Mouse (Mus musculus) embryo, embryonic 11 days (tissue): ENCODE measurements around the gene Pex7.
"Not testable (repeated sequence)": the region's sequence is repeated elsewhere in the genome, so short reads cannot be mapped to it uniquely, and the experiment has no call there.

Source experiments
- DNase-seq: peaks from one replicate; pipeline ENCODE4 v3.0.0-alpha.2; 2015

Gene Pex7

DNA sequence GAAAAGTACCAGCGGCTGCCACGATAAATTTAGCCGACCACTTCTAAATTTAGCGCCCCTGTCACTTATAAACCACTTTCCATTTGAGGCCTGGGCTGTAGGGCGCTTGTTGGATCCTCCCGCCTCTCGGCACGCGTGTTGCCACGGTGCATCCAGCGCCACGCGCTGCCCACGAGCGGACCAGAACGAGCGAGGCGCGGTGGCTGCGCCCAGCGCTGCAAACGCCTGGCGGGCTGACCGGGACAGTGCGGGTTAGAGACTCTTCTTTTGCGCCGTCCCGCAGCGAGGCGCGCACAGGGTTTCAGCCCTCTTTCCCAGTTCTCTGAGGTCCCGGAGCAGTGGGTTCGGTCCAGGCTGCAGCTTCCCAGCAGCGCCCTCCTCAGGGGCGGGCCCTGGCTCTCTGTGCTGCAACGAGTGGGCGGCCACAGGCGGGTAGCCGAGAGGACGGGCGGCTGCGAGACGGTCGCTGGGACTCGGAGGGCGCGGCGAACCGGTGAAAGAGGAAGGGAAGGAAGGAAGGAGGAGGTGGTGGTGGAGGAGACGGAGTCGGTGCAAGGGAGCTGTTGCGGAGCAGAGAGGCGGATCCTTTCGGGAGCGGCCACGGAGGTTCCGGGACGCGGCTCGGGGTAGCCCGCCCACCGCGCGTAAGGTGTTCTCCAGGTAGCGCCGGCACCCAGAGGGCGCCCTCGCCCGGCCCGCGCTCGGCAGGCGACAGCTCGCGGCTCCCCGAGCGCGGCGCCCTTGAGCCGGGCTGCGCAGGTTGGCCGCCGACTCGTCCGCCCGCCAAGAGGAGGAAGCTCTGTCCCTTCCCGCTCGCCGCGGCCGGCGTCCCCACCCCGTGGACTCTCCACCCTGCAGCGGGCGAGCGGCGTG, 26.3 kb upstream of the Pex7 start:
- peak; percentile 85 for DNase-seq

DNA sequence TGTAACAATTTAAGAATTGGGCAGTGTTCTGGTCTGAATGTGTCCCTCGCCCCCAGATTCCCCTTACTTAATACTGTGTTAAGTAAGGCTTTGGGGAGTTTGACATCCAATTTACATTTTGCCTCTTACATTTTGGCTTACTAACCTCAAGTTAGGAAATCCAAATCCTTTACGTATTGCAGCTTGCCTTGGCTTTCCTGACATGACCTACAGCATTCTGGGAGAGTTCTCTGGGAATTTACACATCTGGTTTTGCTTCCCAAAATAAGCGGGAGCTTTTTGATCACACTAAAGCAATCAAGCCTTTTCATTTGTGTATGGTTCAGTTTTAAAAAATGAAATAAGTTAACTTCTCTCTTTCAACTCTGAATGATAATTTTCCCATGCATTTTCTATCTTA, 25.5 kb upstream of the Pex7 start:
- DNase-seq = peak; percentile 25

DNA sequence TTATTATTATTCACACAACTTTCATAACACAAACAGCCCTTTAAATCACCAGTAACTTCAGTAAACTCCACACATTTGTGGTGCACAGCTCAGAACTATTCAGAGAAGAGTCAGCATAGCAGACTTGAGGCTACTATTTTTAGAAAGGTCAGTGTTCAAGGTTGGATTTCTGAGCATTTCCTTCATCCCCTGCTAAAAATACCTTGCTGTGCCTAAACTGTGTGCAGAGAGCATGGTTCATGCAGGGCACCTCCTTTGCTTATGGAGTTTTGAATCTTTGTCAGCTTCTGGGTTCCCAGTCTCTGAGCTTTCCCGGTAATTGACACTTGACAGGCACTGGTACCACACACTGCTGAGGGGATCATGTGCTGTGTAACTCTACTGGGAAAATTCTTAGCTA, 20.7 kb upstream of the Pex7 start:
- DNase-seq = no peak

DNA sequence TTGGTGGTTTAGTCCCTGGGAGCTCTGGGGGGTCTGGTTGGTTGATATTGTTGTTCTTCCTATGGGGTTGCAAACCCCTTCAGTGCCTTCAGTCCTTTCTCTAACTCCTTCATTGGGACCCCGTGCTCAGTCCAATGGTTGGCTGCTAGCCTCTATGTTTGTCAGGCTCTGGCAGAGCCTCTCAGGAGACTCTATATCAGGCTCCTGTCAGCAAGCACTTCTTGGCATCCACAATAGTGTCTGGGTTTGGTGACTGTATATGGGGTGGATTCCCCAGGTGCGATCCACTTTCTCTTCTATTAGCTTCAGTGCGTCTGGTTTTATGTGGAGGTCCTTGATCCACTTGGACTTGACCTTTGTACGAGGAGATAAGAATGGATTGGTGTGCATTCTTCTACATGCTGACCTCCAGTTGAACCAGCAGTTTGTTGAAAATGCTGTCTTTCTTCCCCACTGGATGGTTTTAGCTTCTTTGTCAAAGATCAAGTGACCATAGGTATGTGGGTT, 19.0 kb upstream of the Pex7 start:
- DNase-seq = not testable (repeated sequence)

DNA sequence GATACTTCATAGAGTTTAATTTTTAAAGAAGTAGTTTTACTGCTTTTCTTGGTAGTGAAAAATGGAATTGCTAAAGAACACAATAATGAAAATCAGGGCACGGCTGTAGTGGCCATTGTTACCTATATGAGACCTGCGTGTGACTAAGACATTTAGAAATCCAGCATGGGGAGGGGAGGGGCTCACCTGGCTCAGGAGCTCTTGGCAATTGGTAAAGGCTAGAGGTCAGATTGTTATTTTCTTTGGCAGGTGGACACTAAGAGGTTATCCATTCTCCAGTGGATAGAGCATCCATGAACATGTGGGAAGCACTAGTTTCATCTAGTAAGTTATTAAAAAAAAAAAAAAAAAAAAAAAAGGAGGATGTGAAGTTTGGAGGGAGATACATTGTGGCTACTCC, 16.8 kb upstream of the Pex7 start:
- no peak for DNase-seq

DNA sequence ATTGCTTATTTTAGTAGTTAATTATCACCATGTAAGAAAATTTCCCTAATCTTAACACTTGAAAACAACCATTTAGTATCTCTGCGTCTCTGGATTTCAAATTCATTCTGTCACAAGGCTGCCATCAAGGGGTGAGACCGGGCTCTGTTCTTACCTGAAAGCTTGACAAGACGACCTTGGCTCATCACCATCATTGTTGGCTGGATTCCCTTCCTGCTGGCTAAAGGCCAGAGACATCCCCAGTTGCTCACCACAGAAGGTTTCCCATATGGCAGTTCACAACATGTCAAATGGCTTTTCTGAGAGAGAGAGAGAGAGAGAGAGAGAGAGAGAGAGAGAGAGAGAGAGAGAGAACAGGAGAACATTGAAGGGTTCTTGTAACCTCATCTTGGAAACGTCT, 14.9 kb upstream of the Pex7 start:
- DNase-seq = no peak

DNA sequence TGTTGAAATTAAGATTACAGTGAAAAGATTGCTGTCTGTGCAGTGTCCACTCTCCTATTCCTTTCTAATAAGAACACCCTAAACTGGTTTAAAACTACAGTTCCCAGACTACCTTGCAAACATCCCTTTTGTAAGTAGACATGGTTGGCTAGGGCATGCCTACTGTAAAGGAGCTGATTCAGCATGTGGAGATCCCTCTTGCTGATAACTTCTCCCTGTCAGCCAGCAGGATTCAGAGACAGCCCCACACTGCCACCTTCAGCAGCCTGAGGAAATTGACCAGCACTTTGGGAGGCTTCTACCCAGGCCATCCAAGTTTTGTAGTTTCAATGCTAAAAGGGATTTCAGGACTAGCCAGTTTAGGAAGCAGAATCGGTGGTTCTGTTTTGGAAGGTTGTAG, 7.8 kb upstream of the Pex7 start:
- peak; percentile 40 for DNase-seq

DNA sequence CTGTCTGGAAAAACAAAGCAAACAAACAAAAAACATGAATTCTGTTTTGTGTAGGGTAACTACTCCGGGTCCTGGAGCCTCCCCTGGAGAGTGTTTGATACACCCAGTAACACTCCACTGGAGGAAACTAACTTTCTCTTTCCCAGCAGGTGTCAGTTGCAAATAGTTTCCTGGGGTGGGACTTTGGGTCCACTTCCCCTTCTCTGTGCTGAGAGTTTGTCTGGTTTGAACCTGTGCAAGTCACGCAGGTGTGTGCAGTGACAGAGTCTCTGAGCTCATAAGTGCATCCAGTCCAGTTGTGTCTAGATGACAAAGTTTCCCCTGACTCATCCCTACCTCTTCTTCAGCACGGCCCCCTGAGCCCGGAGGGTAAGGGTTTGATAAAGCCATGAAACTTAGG, 6.3 kb upstream of the Pex7 start:
- no peak for DNase-seq

DNA sequence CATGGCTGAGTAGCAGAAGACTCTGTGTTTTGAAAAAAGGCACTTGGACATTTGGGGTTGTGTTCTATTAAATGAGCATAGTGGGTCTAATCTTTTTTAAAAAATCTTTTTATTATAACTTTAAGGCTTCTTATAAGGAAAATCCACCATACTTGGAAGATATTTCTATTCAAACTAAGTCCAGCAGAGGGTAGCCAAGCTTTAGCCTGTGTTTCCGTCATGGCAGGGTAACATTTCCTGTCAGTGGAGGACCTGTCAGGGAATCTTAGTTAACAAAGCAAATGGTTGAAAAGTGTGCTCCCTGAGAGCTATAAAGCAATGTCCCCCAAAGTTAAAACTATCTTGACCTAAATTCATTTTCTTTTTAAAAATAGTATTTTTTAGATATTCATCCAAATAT, 4.1 kb upstream of the Pex7 start:
- peak; percentile 42 for DNase-seq

DNA sequence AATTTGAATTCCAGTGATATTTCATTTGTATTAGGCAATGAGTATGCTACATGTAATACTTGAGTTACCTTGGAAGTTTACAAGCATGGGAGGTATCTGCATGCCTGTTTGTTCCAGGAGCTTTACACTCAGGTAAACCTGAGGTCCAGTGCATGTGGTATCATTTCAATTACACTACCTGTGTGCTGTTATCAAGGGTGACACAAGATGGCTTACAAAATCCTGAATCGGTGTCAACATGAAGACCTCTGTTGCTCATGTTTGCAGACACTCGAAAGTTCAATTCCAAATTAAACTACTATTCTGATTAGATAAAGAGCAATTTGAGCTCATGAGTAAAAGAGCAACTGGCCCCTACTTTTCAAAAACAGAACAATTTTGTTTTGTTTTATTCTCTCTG, 3.0 kb upstream of the Pex7 start:
- no peak for DNase-seq

DNA sequence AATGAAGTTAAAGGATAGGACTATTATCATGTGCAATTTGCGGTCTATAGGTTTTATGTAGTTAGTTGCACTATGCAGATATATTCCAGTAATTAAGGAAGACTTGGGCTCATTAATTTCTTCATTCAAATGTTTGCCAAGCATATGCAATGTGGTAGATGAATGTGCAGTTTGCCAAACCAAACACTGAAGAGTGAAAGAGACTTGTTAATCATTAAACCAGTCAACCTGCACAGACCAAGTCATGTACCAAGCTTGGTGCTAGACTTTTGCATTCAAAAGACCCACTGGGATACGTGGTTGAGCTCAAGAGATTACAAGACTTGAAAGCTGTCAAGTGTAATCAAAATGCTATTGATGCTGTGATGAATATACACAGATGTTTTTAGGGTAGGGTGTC, 587 bp upstream of the Pex7 start:
- DNase-seq = no peak

DNA sequence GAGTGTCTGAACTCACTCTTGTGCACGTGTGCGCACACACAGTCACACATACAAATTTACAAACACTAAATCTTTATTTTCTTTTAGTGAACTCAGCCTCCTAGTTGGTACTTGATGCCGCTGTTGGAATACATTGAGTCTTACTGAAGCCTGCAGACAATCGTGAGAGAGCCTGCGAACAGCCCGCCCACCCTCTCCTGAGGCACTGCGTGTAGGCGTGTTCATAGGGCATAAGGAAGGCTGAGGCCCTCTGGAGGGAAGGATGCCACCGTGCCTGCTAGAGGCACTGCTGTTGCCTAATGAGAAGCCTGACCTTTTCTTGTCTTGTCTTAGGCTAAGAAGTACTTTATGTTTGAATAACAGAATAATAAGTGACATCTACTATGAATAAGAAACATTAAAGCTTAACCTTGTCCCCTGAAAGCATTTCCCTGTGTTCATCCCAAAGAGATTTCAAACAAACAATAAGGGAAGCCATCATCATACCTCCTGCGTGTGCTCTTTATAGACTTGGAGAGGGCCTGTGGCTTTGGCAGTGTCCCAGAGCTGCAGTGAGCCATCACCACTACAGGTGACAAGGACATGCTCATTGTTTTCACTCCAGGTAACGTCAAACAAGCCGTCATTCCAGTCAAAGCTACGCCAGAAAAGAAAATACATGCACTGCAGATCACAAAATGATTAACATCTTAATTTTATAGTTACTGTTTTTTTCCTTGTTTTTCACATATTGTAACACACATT, 3.2 kb downstream of the Pex7 start:
- no peak for DNase-seq

DNA sequence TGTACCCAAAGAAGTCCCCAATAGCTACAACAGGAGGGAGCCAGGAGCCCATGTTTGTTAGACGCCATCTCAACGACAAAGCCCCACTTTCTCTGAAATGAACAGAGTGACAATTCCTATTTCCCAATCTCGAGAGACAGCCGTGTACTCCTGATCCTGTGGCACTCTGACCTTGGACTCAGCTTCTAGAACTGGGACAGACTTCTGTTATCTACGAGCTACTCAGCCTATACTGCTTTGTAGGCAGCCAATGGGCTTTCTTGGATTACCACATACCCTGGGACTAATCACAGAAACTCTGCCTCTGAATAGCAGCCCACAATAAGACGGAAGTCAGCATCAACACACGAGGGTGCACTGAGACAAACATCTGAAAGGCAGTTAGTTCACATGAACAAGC, 5.5 kb downstream of the Pex7 start:
- DNase-seq = no peak

DNA sequence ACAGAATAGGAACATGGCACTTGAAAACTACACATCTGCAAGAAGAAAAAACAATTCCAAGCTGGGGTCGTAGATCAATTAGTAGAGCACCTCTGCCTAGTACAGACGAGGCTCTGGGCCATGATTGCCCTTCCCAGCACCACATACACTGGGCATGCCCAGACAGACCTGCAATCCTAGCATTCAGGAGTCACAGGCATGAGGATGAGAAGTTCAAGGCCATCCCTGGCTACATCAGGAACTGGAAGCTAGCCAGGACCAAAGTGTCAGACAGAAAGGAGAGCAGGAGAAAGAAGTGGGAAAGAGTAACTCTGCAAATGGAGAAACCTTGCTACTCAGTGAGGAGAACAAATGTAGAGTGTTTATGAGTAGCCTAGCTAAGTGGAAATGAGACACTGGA, 7.3 kb downstream of the Pex7 start:
- DNase-seq = no peak

DNA sequence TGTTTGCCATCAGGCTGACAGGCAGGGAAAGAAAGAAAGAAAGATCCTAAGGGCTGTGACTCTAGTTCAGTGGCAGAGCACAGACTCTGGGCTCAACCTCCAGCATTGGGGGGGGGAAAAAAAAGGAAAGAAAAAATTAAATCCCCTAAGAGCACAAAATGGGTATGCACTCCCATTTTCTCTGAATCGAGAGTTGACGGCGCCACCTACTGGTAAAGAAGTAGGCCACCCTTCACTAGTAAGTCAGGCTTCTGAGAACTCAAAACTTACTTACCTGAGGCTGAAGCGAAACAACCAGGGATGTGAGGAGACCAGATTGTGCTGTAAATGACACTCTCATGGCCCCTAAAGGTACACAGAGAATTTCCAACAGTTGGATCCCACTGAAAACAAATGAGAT, 13.5 kb downstream of the Pex7 start:
- DNase-seq = peak; percentile 69

DNA sequence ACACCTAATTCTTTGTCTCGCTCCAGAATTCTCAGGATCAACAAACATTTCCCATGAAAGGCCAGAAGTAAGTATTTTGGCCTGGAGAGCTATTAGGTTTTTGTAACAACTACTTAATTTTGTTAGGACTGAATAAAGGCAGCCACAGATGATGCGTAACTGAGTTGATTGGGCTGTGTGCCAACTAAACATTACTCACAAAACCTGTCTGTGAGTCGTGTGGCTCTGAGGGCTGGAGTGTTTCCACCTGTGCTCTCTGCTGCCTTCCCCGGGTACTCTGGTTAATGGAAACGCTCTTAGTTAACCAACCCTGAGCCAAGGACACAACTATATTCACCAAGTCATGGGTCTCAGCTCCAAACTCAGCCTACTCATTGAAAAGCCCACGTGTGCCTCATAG, 14.3 kb downstream of the Pex7 start:
- DNase-seq = no peak

DNA sequence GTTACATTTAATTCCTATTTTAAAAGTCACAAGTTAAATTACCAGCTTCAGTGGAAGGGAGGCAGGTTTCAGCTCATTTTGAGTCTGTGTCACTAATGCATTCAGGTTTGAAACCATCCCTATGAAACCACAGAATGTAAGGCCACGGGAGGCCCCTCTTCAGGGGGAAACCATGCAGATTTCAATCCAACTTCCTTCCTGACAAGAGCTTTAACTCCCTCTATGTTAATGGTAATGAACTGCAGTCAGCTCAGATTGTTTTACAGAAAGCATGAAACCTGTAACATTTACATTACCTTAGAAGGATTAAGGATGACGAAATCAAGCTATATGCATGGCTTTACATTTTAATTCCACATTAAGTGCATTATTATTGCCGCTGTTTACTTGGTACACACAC, 15.8 kb downstream of the Pex7 start:
- DNase-seq = no peak

DNA sequence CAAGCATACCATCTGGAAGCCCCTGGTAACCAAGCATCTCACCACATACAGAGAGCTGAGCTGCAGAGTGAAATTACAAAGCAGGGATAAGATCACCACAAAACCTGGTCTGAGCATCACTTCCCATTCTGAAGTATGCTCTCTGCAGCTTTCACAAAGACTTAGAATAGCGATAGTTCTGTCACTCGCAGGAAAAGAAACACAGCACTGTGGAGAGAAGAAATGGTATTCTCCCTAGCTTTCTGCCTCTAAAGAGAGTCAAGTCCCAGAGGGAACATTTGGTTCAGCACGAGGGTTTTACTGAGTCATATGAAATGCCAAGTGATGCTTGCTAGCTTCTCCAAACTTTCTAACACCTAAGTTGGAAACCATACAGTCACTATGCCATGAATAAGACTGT, 17.6 kb downstream of the Pex7 start:
- no peak for DNase-seq

DNA sequence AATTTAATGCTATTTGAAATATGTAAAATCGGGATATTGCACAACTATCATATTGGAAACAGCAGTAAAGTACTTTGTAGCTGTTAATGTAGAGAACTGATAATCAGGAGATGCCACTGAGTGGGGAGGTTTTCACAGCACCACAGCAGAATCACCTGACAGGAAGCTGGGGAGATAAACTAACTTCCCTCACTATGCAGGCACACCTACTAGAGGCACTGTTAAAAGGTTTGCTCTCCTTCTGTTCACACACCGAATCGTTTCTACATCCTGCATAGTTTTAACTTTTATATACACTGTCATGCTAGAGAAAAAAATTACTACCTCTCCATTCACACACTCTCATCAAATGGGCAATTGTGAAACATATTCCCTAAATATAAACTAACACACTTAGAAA, 21.2 kb downstream of the Pex7 start:
- no peak for DNase-seq

DNA sequence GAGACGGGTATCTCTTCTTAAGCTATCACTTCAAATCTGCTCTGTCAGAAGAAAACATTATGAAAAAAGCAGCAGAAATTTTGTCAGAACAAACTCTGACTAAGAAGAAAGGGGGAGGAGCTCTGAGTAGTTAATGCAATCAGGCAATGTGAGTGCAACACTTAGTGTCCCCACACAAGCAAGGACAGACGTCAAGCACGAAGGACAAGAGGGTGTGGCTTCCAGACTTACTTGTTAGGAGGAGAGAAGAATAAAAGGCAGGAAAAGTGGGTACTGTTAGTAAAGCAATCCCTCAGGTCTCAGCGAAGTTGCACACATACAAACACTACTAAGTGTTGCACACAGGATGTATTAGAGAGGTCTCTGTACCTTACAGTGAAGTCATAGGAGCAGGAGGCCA, 23.1 kb downstream of the Pex7 start:
- no peak for DNase-seq

DNA sequence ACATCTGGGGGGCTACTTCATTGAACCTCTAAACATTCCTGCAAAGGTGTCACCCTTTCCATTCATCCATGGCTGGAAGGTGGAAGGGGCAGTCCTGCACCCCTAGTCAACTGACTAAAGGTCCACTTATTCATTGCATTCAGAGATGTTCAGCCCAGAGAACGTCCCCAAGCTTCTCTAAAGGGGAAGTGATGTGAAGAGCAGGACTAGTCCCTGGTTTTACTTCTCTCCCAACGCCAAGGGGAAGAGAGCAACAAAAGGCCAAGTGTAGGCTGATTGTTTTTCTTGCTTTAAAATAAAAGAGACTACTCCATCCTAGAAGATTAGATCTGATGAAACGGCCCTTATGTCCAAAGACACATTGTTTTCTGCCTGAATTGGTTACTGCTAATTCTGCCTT, 27.1 kb downstream of the Pex7 start:
- DNase-seq = no peak

DNA sequence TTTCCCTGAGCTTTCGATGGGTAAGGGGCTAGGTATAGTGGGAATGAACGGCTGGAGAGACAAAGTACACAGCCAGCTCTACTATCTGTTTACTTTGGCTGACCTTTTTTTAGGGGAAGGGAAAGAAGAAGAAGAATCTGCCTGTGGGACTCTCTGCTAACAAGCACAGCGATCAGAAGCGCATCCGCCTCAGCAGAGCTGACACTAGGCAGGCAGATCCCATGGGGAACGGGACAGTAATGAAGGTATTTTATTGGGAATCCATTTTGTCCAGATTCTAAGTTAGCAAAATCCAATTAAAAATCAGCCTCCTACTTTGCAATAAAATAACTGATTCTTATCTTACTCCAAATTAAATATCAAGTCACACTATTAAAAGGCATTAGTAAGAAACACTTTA, 28.3 kb downstream of the Pex7 start:
- no peak for DNase-seq

DNA sequence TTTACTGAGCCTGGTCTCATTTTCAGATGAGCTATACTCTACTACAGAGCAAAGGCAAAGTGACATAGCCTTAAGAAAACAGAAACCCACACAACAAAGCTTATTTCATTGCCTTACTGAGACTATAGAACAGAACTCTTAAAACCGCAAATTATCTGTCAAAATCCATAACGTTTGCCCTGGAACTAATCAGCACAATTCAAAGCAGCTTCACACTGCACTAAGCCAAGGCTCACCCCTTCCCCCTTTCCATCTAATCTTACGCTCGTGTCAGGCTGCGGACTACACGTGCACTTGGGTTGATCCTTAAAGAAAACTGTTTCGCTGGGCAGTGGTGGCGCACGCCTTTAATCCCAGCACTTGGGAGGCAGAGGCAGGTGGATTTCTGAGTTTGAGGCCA, 29.8 kb downstream of the Pex7 start:
- DNase-seq = no peak

DNA sequence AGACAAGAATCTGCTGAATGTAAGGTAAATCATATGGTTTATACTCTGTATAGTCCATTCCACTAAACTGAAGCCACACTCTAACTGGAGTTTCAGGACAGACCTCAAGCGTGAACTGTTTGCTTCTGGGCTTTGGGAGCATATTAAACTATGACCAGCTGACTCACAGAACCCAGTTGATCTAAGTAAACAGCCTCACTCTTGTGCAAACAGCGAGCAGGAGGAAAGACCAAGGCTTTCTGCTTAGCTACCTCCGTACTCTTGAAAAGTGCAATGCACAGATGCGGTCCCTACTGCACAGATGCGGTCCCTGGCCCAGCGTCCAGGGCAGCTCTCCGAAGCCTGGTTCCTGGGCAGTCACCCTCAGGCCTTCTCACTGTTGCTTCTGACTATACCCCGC, 30.2 kb downstream of the Pex7 start:
- no peak for DNase-seq
